Mouse (Mus musculus) adrenal gland, postnatal 0 days (tissue): Measurements from ENCODE around the gene Tom1l1. TPM values are rescaled to one million over a fixed set of nuclear protein-coding genes. Genes with fewer than 3 reads are reported as not detected.

Experiments
- polyA plus RNA-seq: library from polyadenylated mRNA; unstranded; fragments of >200 nt; fragmentation: Nextera tagmentation; extraction: Ambion mirVana; gene quantifications from 2 replicates; pipeline ENCODE4 v1.2.1, GENCODE M21; 2015

Tom1l1 gene
- 22.5 and 40.2 TPM in 2 replicates for polyA plus RNA-seq

GRCm38 (mm10) chr11:90687460-90688416, at the start of gene Tom1l1:
Gene Tom1l1 (minus strand): TSS chr11:90688366.

DNA sequence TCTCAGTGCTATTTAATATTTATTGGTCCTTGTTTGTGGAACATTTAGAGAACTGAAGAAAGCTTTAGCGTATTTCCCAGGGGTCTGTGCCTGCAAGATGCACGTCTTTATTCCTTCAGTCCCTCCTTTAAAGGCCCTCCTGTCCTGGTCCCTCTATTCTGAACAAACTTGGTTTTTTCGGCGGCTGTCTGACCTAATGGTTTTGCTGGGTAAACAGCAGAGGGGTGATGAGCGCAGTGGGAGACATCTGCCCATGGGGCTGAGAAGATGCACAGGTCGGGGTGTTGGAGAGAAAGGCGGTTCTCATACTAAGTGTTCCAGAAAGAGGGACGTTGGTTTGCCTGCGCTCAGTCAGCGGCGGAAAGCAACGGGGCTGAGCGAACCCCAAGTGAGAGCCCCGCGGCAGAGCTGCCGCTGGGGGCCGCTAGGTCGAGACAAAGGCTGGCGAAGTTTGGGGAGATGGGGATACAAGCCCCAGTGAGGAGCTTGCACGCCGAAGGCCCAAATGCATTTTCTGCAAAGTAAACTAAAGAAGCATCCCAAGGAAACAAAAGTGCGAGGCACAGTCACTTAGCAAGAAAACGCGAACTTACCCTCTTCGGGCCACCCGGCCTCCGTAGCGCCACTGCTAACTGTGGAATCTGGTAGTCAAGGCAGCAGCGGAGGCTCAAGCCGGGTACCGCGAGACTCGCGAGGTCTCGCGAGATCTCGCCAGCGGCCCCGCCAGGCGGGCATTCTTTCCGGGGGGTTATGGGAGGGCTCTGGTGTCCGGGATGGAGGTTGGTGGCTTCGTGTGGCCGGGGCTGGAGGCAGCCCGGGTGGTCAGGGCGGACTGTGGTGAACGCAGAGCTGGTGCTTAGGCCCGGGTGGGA, 50.5 kb downstream of the Tom1l1 start, which contains the start of the genes Stxbp4 and Cox11:
Stxbp4 (minus strand) TSS at position 645 of the 872 bp plus-strand sequence.
Cox11 (plus strand) TSS at position 734 of the 872 bp plus-strand sequence.

Other genes starting within 250 kb of the Tom1l1 start
- 8.3 and 10.4 TPM in 2 replicates for gene Stxbp4, start 50.3 kb downstream of the Tom1l1 start, polyA plus RNA-seq
- 25.5 and 33.6 TPM in 2 replicates for gene Cox11, start 50.2 kb downstream of the Tom1l1 start, polyA plus RNA-seq